Mouse (Mus musculus) cerebellum, postnatal 4 days (tissue): ENCODE measurements around the gene Il20rb.

Experiments used
- DNase-seq, 2 experiments: peaks; one replicate each; pipeline ENCODE4 v3.0.0; 2022; ENCODE audit warnings: low spot score in 2 of 2, mixed read lengths in 1 of 2

Il20rb gene

GRCm38 (mm10) chr9:100431355-100431754 lies 55.2 kb downstream of the Il20rb start:
- no peak for DNase-seq

DNA sequence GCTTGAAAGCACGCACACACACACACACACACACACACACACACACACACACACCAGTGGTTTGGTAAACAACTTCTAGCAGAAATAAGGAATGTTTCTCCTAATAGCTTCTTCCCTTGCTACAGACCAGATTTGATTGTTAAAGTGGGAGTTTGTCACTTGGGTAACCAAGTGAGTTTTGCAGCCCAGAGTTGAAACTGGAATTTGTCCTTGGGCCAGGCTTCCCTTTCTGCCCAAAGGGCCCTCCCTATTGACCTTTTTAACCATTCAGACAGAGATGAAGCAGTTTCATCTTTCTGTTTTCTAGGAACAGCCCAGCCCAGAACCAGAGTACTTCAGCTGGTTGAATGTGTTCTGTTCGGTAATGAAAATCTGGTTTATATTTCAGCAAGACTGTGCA lies 55.7 kb downstream of the Il20rb start:
- no peak for DNase-seq

DNA sequence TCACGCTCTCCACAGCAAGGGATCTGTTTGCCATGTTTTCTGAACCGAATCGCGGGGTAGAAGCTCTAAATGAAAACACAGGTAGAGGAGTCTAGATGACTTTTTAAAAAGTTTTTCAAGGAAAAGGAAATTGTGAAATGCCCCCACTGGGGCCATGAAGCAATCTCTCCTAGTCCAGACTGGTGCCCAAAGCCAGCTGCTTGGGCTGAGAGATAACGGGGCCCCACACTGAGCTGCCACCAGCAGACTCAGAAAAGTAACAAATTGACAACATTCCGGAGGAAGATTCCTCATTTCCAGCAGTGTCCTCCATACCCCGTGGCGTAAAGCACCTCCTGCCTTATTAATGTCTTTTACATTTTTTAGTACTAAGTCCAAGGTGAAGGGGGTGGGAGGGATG lies 66.9 kb downstream of the Il20rb start:
- DNase-seq = no peak

DNA sequence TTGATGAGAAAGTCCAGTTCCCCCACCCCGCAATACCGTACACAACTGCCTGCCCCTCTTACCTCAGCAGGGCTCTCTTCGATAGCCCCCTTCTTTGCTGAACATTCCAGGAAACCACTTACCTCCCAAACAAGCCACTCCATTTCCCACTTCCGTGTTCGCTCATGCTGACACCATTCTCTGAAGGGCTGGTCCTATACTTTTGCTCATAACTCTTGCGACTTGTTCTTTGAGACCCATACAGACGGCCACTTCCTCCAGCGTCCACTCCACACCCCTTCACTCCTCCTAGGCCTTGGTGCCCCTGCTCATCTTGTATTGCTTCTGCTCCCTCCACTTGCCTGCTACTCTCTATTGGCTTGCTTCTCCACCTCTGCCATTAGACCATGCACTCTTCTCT lies 67.5 kb downstream of the Il20rb start:
- no peak for DNase-seq

DNA sequence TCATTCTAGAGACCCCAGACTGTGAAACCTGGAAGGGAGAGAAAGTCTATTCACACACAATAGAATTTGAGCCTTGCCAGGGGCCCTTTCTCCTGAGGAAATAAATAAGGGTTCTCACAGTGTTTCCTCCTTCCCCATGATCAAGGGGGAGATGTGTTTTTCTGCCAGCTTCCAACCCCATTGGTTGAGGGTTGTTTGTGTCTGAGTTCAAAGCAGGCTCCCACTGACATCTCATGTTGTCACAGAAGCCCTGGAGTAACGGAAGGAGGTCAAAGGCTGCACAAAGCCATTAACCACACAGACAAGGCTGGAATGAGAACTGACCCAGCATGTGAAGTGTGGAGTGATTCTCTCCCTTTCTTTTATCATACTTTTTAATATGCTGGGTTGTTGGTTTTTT lies 69.8 kb downstream of the Il20rb start:
- DNase-seq = no peak

- DNase-seq = no peak
Measured at GRCm38 (mm10) chr9:100416299-100416698, 70.3 kb downstream of the Il20rb start.

- DNase-seq = peak; percentile 35 to 53
Measured at GRCm38 (mm10) chr9:100415328-100415979, 71.1 kb downstream of the Il20rb start.
